Mouse (Mus musculus): ENCODE measurements around the gene Dars2. TPM values are rescaled to one million over a fixed set of nuclear protein-coding genes. Genes with fewer than 3 reads are reported as not detected.
A peak's percentile ranks its signal among the peaks of the same experiment; 100 is the strongest.

The Dars2 gene
- polyA plus RNA-seq, 1 experiment: 13.6 TPM

DNA sequence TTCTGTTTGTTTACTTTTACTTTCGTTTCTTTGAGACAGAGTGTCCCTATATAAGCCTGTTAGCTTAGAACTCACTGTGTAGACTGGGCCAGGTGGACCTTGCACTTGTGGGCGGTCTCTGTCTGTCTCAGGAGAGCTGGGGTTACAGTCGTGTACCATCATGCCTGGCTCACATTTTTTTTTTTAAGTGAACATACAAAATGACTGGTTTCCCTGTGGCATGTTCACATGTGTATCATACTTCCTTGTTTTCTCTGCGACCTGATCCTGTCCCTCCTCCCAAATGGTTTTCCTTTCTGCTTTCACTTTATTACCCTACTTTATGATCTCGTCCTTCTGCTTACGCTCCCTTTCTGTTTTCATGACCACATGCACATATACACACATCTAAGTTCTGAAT, 5.8 kb upstream of the Dars2 start:
- no peak for DNase-seq
- Histone ChIP-seq H3K36me3 (ENCODE audit: control insufficient read depth, insufficient read depth, low read length) (peaks cover 24% of the 10 kb centered on the region), H3K27me3 (ENCODE audit: control insufficient read depth, insufficient read depth, low read length) (no peaks in the 10 kb centered on the region), H3K4me1 (replicated peaks; ENCODE audit: control insufficient read depth, insufficient read depth, low read length) (peaks cover 24% of the 10 kb centered on the region), H3K27ac (ENCODE audit: control insufficient read depth, insufficient read depth, low read length) (no peak overlapping the region; the same call in 1 of the 2 replicates), H3K4me3 (ENCODE audit: control insufficient read depth, insufficient read depth, low read length) (no peak overlapping the region)
- TF ChIP-seq CTCF (IDR thresholded peaks at IDR 0.05; ENCODE audit: borderline replicate concordance, control insufficient read depth, extremely low read depth, insufficient read depth, low read length, poor library complexity) (no peak), POLR2A (IDR thresholded peaks at IDR 0.05; ENCODE audit: control insufficient read depth, extremely low read depth, insufficient read depth, low read length, poor library complexity) (no peak)
- 57% methylated on average over 6 of the region's 6 CpGs for WGBS

DNA sequence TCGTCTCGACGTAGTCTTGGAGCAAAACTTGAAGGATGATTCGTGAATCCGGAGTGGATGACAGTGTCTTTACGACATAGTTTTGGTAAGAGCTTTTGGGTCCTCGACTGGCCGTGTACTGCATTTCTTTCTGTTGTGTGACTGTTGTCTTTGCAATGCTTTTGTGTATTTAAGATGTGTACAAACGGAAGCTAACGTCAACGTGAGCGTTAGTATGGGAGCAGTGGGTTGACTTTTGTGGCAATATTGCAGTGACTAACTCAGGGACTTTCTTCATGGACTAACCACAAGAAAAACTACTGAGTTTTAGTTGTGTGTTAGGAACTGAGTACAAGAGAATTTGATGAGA, 788 bp upstream of the Dars2 start:
- Histone ChIP-seq H3K36me3 (ENCODE audit: control insufficient read depth, insufficient read depth, low read length) (no peaks in the 10 kb centered on the region), H3K27me3 (ENCODE audit: control insufficient read depth, insufficient read depth, low read length) (no peaks in the 10 kb centered on the region), H3K27ac (ENCODE audit: control insufficient read depth, insufficient read depth, low read length) (peak overlapping the region; percentile 52; the same call in 1 of the 2 replicates), H3K4me3 (ENCODE audit: control insufficient read depth, insufficient read depth, low read length) (peak overlapping the region; percentile 93), H3K4me1 (replicated peaks; ENCODE audit: control insufficient read depth, insufficient read depth, low read length) (peaks cover 27% of the 10 kb centered on the region)
- WGBS: under 1% methylated on average over 12 of the region's 12 CpGs
- no peak for TF ChIP-seq CTCF (IDR thresholded peaks at IDR 0.05; ENCODE audit: borderline replicate concordance, control insufficient read depth, extremely low read depth, insufficient read depth, low read length, poor library complexity)
- TF ChIP-seq POLR2A (IDR thresholded peaks at IDR 0.05; ENCODE audit: control insufficient read depth, extremely low read depth, insufficient read depth, low read length, poor library complexity): no peak
- DNase-seq: no peak

DNA sequence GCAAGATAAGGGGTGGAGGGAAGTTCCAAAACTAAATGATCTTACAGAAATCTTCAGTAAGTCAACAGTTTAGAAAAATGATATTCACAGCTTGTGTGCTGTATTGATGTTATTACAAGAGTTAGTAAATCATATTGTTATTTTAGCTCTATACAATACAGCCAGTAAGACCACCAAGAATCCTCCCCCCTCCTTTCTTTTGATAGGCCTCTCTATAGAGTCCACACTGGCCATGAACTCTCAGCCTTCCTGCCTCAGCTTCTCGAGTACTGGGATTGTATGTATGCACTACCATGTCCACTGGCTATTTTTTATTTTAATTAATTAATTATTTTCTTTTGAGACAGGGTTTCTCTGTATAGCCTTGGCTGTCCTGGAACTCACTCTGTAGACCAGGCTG, 7.1 kb downstream of the Dars2 start:
- Histone ChIP-seq H3K4me3 (ENCODE audit: control insufficient read depth, insufficient read depth, low read length) (no peak overlapping the region), H3K36me3 (ENCODE audit: control insufficient read depth, insufficient read depth, low read length) (no peaks in the 10 kb centered on the region), H3K4me1 (replicated peaks; ENCODE audit: control insufficient read depth, insufficient read depth, low read length) (no peaks in the 10 kb centered on the region), H3K27ac (ENCODE audit: control insufficient read depth, insufficient read depth, low read length) (no peak overlapping the region), H3K27me3 (ENCODE audit: control insufficient read depth, insufficient read depth, low read length) (no peaks in the 10 kb centered on the region)
- DNase-seq: no peak
- TF ChIP-seq CTCF (IDR thresholded peaks at IDR 0.05; ENCODE audit: borderline replicate concordance, control insufficient read depth, extremely low read depth, insufficient read depth, low read length, poor library complexity): no peak
- TF ChIP-seq POLR2A (IDR thresholded peaks at IDR 0.05; ENCODE audit: control insufficient read depth, extremely low read depth, insufficient read depth, low read length, poor library complexity): no peak
- WGBS: 95% methylated on average over 1 of the region's 1 CpGs

DNA sequence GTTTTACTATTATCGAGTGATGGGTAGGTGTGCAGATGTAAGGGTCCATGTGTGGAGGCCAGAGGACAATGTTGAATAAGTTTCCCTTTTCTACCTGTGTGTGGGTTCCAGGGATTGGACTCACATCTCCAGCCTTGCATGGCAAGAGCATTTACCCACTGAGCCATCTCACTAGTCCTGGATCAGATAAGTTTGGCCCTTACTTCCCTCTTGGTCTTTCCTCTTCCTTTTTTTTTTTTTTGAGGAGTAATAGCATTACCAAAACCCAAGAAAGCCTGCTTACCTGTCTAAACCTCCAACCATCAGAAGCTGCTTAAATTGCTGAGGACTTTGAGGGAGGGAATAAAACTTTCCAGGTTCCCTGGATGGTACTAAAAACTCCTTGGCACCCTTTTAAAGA, 13.3 kb downstream of the Dars2 start:
- no peaks in the 10 kb centered on the region for H3K27me3 ChIP-seq (ENCODE audit: control insufficient read depth, insufficient read depth, low read length)
- H3K4me1 ChIP-seq (replicated peaks; ENCODE audit: control insufficient read depth, insufficient read depth, low read length): no peaks in the 10 kb centered on the region
- H3K36me3 ChIP-seq (ENCODE audit: control insufficient read depth, insufficient read depth, low read length): peaks cover 3% of the 10 kb centered on the region; the same call in 1 of the 2 replicates
- TF ChIP-seq POLR2A (IDR thresholded peaks at IDR 0.05; ENCODE audit: control insufficient read depth, extremely low read depth, insufficient read depth, low read length, poor library complexity) (no peak), CTCF (IDR thresholded peaks at IDR 0.05; ENCODE audit: borderline replicate concordance, control insufficient read depth, extremely low read depth, insufficient read depth, low read length, poor library complexity) (no peak)
- no peak overlapping the region for H3K27ac ChIP-seq (ENCODE audit: control insufficient read depth, insufficient read depth, low read length)
- H3K4me3 ChIP-seq (ENCODE audit: control insufficient read depth, insufficient read depth, low read length): no peak overlapping the region
- no peak for DNase-seq
- 96% methylated on average over 1 of the region's 1 CpGs for WGBS

DNA sequence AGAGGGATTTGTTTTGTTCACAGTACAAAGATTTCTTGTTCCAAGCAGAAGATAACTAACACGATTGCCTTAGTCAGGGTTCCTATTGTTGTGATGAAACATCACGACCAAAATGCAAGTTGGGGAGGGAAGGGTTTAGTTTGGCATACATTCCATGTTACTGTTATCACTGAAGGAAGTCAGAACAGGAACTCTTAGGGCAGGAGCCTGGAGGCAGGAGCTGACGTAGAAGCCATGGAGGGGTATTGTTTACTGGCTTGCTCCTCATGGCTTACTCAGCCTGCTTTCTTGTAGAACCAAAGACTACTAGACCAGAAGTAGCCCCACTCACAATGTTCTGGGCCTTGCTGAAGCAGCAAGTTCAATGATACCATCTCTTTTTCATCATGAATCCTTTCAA, 23.5 kb downstream of the Dars2 start:
- no peak overlapping the region for H3K4me3 ChIP-seq (ENCODE audit: control insufficient read depth, insufficient read depth, low read length)
- WGBS: 97% methylated on average over 3 of the region's 3 CpGs
- H3K4me1 ChIP-seq (replicated peaks; ENCODE audit: control insufficient read depth, insufficient read depth, low read length): no peaks in the 10 kb centered on the region
- no peak overlapping the region for H3K27ac ChIP-seq (ENCODE audit: control insufficient read depth, insufficient read depth, low read length)
- TF ChIP-seq CTCF (IDR thresholded peaks at IDR 0.05; ENCODE audit: borderline replicate concordance, control insufficient read depth, extremely low read depth, insufficient read depth, low read length, poor library complexity): no peak
- no peak for TF ChIP-seq POLR2A (IDR thresholded peaks at IDR 0.05; ENCODE audit: control insufficient read depth, extremely low read depth, insufficient read depth, low read length, poor library complexity)
- no peaks in the 10 kb centered on the region for H3K27me3 ChIP-seq (ENCODE audit: control insufficient read depth, insufficient read depth, low read length)
- DNase-seq: no peak
- peaks cover 15% of the 10 kb centered on the region; the same call in 1 of the 2 replicates for H3K36me3 ChIP-seq (ENCODE audit: control insufficient read depth, insufficient read depth, low read length)

DNA sequence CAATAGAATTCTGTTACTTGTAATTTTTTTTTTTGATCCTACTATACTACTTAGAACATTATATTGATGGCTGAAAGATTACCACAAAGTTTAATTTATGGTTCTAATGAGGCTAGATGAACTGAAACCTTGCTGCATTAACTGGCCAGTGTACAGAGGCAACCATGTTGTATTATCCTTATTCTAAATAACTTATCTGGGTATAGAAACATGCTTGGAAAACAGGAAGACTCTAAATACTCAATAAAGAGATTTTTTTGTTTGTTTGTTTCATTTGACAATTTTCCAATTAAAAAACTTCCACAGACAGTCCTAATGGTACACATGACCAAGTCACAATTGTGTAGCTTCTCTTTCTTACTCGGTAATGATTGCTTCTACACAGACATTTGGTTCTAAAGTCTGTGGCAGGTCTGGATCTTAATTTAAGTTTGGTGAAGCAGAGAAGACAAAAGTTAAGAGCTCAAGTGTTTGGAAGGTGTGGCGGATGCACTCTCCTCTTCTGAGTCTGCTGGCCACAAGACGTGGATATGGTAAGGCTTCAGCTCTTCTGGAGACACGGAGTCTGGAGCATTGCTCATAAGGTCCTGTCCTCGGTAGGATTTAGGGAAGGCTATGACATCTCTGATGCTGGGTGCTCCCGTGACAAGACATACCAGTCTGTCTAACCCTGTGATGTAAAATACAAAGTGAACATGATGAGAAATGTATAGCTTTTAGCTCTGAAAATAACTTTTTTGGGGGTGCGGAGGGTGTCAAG, 29.0 kb downstream of the Dars2 start:
- TF ChIP-seq CTCF (IDR thresholded peaks at IDR 0.05; ENCODE audit: borderline replicate concordance, control insufficient read depth, extremely low read depth, insufficient read depth, low read length, poor library complexity) (no peak), POLR2A (IDR thresholded peaks at IDR 0.05; ENCODE audit: control insufficient read depth, extremely low read depth, insufficient read depth, low read length, poor library complexity) (no peak)
- no peaks in the 10 kb centered on the region for H3K4me1 ChIP-seq (replicated peaks; ENCODE audit: control insufficient read depth, insufficient read depth, low read length)
- no peak overlapping the region for H3K4me3 ChIP-seq (ENCODE audit: control insufficient read depth, insufficient read depth, low read length)
- 95% methylated on average over 7 of the region's 7 CpGs for WGBS
- H3K27ac ChIP-seq (ENCODE audit: control insufficient read depth, insufficient read depth, low read length): no peak overlapping the region
- no peak for DNase-seq
- H3K36me3 ChIP-seq (ENCODE audit: control insufficient read depth, insufficient read depth, low read length): peaks cover 37% of the 10 kb centered on the region
- no peaks in the 10 kb centered on the region for H3K27me3 ChIP-seq (ENCODE audit: control insufficient read depth, insufficient read depth, low read length)
